In the genomic region with DNA sequence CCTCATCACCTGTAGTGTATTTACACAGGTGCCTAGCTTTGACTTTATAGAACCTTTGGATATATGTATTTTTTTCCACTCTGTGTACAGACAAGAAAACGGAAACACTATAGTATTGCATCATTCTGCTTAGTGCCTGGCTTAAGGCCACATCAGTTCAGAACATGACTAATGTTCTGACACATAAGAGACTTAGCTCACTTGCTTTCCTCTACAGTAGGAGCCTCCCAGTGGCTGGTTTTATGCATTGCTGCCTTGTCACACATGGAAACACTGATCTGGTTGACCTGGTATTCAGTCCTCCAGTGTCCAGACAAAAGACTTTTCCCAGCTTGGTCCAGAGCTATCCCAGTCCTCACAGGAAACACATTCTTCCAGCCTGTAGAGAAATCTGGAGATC, we compare ENCODE assay signal across 9 mouse cellular contexts.
A peak's percentile ranks its signal among the peaks of the same experiment; 100 is the strongest.
DNase-seq lines count a peak whose midpoint lies in the region; ATAC-seq and TF ChIP-seq lines count a peak whose summit lies in the region.
"Had no signal": no experiment of that assay in that cellular context is flagged by ENCODE, and none has a peak within 500 bp of the region (broad histone marks: within the 10 kb centered on the region; RNA-seq: fewer than 3 reads in every experiment).

No protein-coding gene starts in this region.

- H3K27ac ChIP-seq in gastrocnemius, adult 2 months: no peak overlapping the region
- H3K27ac ChIP-seq in midbrain, embryonic 15.5 days: no peak overlapping the region
- no peak overlapping the region for H3K27ac ChIP-seq in midbrain, embryonic 13.5 days
- no peak overlapping the region for H3K27ac ChIP-seq in forebrain, embryonic 13.5 days
- H3K27ac ChIP-seq: macrophage had no signal

- peak; percentile 50; the same call in 1 of the 2 replicates for ATAC-seq in midbrain, embryonic 15.5 days (replicated peaks)
- ATAC-seq in midbrain, embryonic 13.5 days: no peak
- no peak for ATAC-seq in forebrain, embryonic 13.5 days

- WGBS in midbrain, embryonic 15.5 days: 88% methylated on average over 1 of the region's 1 CpGs
- 93% methylated on average over 1 of the region's 1 CpGs for WGBS in midbrain, embryonic 13.5 days
- WGBS in forebrain, embryonic 13.5 days: 83% methylated on average over 1 of the region's 1 CpGs

- H3K27me3 ChIP-seq in midbrain, embryonic 15.5 days (replicated peaks): no peaks in the 10 kb centered on the region
- no peaks in the 10 kb centered on the region for H3K27me3 ChIP-seq in midbrain, embryonic 13.5 days
- H3K27me3 ChIP-seq in forebrain, embryonic 13.5 days: no peaks in the 10 kb centered on the region

- peaks cover 14% of the 10 kb centered on the region for H3K36me3 ChIP-seq in midbrain, embryonic 15.5 days (replicated peaks)
- peaks cover 25% of the 10 kb centered on the region for H3K36me3 ChIP-seq in midbrain, embryonic 13.5 days
- H3K36me3 ChIP-seq in forebrain, embryonic 13.5 days (ENCODE audit: poor library complexity, severe bottlenecking): peaks cover 10% of the 10 kb centered on the region; the same call in 1 of the 2 replicates

- no peak overlapping the region for H3K9ac ChIP-seq in midbrain, embryonic 15.5 days
- H3K9ac ChIP-seq in midbrain, embryonic 13.5 days (replicated peaks): no peak overlapping the region
- no peak overlapping the region for H3K9ac ChIP-seq in forebrain, embryonic 13.5 days

- no peaks in the 10 kb centered on the region for H3K9me3 ChIP-seq in midbrain, embryonic 15.5 days
- H3K9me3 ChIP-seq in midbrain, embryonic 13.5 days: no peaks in the 10 kb centered on the region
- no peaks in the 10 kb centered on the region for H3K9me3 ChIP-seq in forebrain, embryonic 13.5 days (replicated peaks)

- intact Hi-C loops in gastrocnemius, adult 2 months (cut with DNase I): no loop called here
- intact Hi-C loops in gastrocnemius, postnatal 14 days (cut with DNase I; ENCODE audit: low total_unique reads): no loop called here

- H3K4me2 ChIP-seq in midbrain, embryonic 15.5 days: no peak overlapping the region
- H3K4me2 ChIP-seq in midbrain, embryonic 13.5 days (replicated peaks): no peak overlapping the region
- no peak overlapping the region for H3K4me2 ChIP-seq in forebrain, embryonic 13.5 days

- DNase-seq in gastrocnemius, adult 2 months: no peak
- no peak for DNase-seq in gastrocnemius, postnatal 14 days
- DNase-seq in embryo, embryonic 10.5 days (ENCODE audit: low spot score): peak; percentile 24
- peak; percentile 8 for DNase-seq in retina, postnatal 7 days (ENCODE audit: low read depth, low spot score)
- DNase-seq in thymus, postnatal 36 days: no peak

- no peaks in the 10 kb centered on the region for H3K4me1 ChIP-seq in midbrain, embryonic 15.5 days
- no peaks in the 10 kb centered on the region for H3K4me1 ChIP-seq in midbrain, embryonic 13.5 days (replicated peaks)
- no peaks in the 10 kb centered on the region for H3K4me1 ChIP-seq in forebrain, embryonic 13.5 days

- peak; percentile 10; the same call in 1 of the 2 replicates for TF ChIP-seq CTCF in gastrocnemius, adult 2 months (IDR thresholded peaks at IDR 0.05)

- H3K4me3 ChIP-seq in gastrocnemius, adult 2 months: no peak overlapping the region
- no peak overlapping the region for H3K4me3 ChIP-seq in midbrain, embryonic 15.5 days
- H3K4me3 ChIP-seq in midbrain, embryonic 13.5 days (replicated peaks): no peak overlapping the region
- no peak overlapping the region for H3K4me3 ChIP-seq in forebrain, embryonic 13.5 days

Comparison
In these comparisons a context has a peak if more than half of its experiments do, and no peak if none do; other contexts are left out.
1. DNase-seq: peak in embryo, embryonic 10.5 days (single experiment) and retina, postnatal 7 days (single experiment); none in gastrocnemius, adult 2 months (single experiment), gastrocnemius, postnatal 14 days (single experiment) and thymus, postnatal 36 days (0 of 2).